Mouse (Mus musculus) megakaryocyte, adult 5-6 weeks (primary cell): ENCODE data around the gene Osgin1. TPM values are rescaled to one million over a fixed set of nuclear protein-coding genes. Genes with fewer than 3 reads are reported as not detected.

Source experiments
- ATAC-seq: 2 replicates; pipeline ENCODE4 v1.8.0; 2016; ENCODE audit warnings: mild to moderate bottlenecking, inconsistent platforms; ENCODE audit not compliant: poor library complexity, severe bottlenecking
- total RNA-seq, 2 experiments: library from RNA; stranded (forward) in 1 of 2; stranded (reverse) in 1 of 2; fragments of 153-499, 151-499 nt in 1 of 2; fragments of 221-1000, 200-1000 nt in 1 of 2; gene quantifications; 2 replicates each; pipeline versions ENCODE4 v1.2.3 to v1.2.4; 2015 to 2017

Osgin1 gene
- total RNA-seq, 2 experiments from 2014 or later, result 2.5 to 6.4 TPM

GRCm38 (mm10) chr8:119442013-119442412, 8.1 kb downstream of the Osgin1 start:
- ATAC-seq, result peak; percentile 53

- ATAC-seq, result no peak
Measured at GRCm38 (mm10) chr8:119442970-119443369, 9.0 kb downstream of the Osgin1 start.

- peak; percentile 48 for ATAC-seq
Measured at GRCm38 (mm10) chr8:119446211-119446989, 12.5 kb downstream of the Osgin1 start, which contains the start of gene Necab2. Gene Necab2 (plus strand): TSS chr8:119446719.

GRCm38 (mm10) chr8:119446990-119447780, 13.3 kb downstream of the Osgin1 start:
- no peak for ATAC-seq

GRCm38 (mm10) chr8:119447781-119448170, 13.9 kb downstream of the Osgin1 start:
- ATAC-seq, result no peak

GRCm38 (mm10) chr8:119449627-119450026, 15.7 kb downstream of the Osgin1 start:
- no peak for ATAC-seq

- ATAC-seq, result no peak
Measured at GRCm38 (mm10) chr8:119451131-119451530, 17.2 kb downstream of the Osgin1 start.

- no peak for ATAC-seq
Measured at GRCm38 (mm10) chr8:119452919-119453318, 19.0 kb downstream of the Osgin1 start.

- ATAC-seq, result no peak
Measured at GRCm38 (mm10) chr8:119456045-119456444, 22.1 kb downstream of the Osgin1 start.

- ATAC-seq, result no peak
Measured at GRCm38 (mm10) chr8:119459724-119460123, 25.8 kb downstream of the Osgin1 start.

GRCm38 (mm10) chr8:119461356-119461755, 27.4 kb downstream of the Osgin1 start:
- ATAC-seq, result no peak

GRCm38 (mm10) chr8:119463709-119464108, 29.8 kb downstream of the Osgin1 start:
- no peak for ATAC-seq

- no peak for ATAC-seq
Measured at GRCm38 (mm10) chr8:119466105-119466504, 32.2 kb downstream of the Osgin1 start.

- ATAC-seq, result no peak
Measured at GRCm38 (mm10) chr8:119466794-119467193, 32.9 kb downstream of the Osgin1 start.

- no peak for ATAC-seq
Measured at GRCm38 (mm10) chr8:119468091-119468490, 34.2 kb downstream of the Osgin1 start.

- ATAC-seq, result no peak
Measured at GRCm38 (mm10) chr8:119478684-119479083, 44.8 kb downstream of the Osgin1 start.

- no peak for ATAC-seq
Measured at GRCm38 (mm10) chr8:119484145-119484896, 50.4 kb downstream of the Osgin1 start.

- ATAC-seq, result no peak
Measured at GRCm38 (mm10) chr8:119487093-119487492, 53.2 kb downstream of the Osgin1 start.
